Mouse (Mus musculus): ENCODE results near the gene Insc. TPM values are rescaled to one million over a fixed set of nuclear protein-coding genes. Genes with fewer than 3 reads are reported as not detected.

The Insc gene
- polyA plus RNA-seq, 1 experiment from 2014 or later: 13.7 TPM

GRCm38 (mm10) chr7:114738166-114738565 is 5.3 kb upstream of the Insc start:
- Histone ChIP-seq H3K4me2 (replicated peaks) (no peak overlapping the region), H3K27me3 (replicated peaks) (no peaks in the 10 kb centered on the region), H3K36me3 (no peaks in the 10 kb centered on the region), H3K4me1 (no peaks in the 10 kb centered on the region), H3K9ac (no peak overlapping the region), H3K27ac (no peak overlapping the region), H3K4me3 (no peak overlapping the region), H3K9me3 (no peaks in the 10 kb centered on the region)
- ATAC-seq (ENCODE audit: low FRiP score, low read depth): no peak

GRCm38 (mm10) chr7:114740360-114741165 is 2.9 kb upstream of the Insc start:
- no peaks in the 10 kb centered on the region for H3K36me3 ChIP-seq
- H3K9me3 ChIP-seq: no peaks in the 10 kb centered on the region
- H3K4me3 ChIP-seq: no peak overlapping the region
- no peaks in the 10 kb centered on the region; the same call in 1 of the 2 replicates for H3K27me3 ChIP-seq (replicated peaks)
- 51% methylated on average over 6 of the region's 6 CpGs for WGBS
- H3K4me1 ChIP-seq: peaks cover 1% of the 10 kb centered on the region
- ATAC-seq (ENCODE audit: low FRiP score, low read depth): no peak
- no peak overlapping the region for H3K27ac ChIP-seq
- no peak overlapping the region for H3K4me2 ChIP-seq (replicated peaks)
- no peak overlapping the region for H3K9ac ChIP-seq

GRCm38 (mm10) chr7:114744639-114745245 is 1.2 kb downstream of the Insc start:
- Histone ChIP-seq H3K4me2 (replicated peaks) (peak overlapping the region; percentile 77), H3K36me3 (no peaks in the 10 kb centered on the region), H3K4me1 (peaks cover 5% of the 10 kb centered on the region), H3K9me3 (no peaks in the 10 kb centered on the region), H3K27me3 (replicated peaks) (no peaks in the 10 kb centered on the region; the same call in 1 of the 2 replicates), H3K4me3 (no peak overlapping the region), H3K27ac (no peak overlapping the region), H3K9ac (no peak overlapping the region)
- no peak for ATAC-seq (ENCODE audit: low FRiP score, low read depth)
- 68% methylated on average over 3 of the region's 3 CpGs for WGBS

GRCm38 (mm10) chr7:114745481-114746271 is 2.2 kb downstream of the Insc start:
- Histone ChIP-seq H3K27ac (no peak overlapping the region), H3K4me2 (replicated peaks) (peak overlapping the region; percentile 77), H3K9me3 (no peaks in the 10 kb centered on the region), H3K9ac (peak overlapping the region; percentile 52; the same call in 1 of the 2 replicates), H3K4me1 (peaks cover 5% of the 10 kb centered on the region), H3K4me3 (peak overlapping the region; percentile 39), H3K27me3 (replicated peaks) (no peaks in the 10 kb centered on the region; the same call in 1 of the 2 replicates), H3K36me3 (no peaks in the 10 kb centered on the region)
- ATAC-seq (ENCODE audit: low FRiP score, low read depth): 0 out of 2 replicates have a peak, but pooled peaks have one; percentile 41
- WGBS: 4% methylated on average over 34 of the region's 34 CpGs

- no peak for ATAC-seq (ENCODE audit: low FRiP score, low read depth)
- Histone ChIP-seq H3K9ac (no peak overlapping the region), H3K27me3 (replicated peaks) (no peaks in the 10 kb centered on the region; the same call in 1 of the 2 replicates), H3K4me1 (peaks cover 5% of the 10 kb centered on the region), H3K4me2 (replicated peaks) (no peak overlapping the region), H3K27ac (no peak overlapping the region), H3K4me3 (no peak overlapping the region), H3K9me3 (no peaks in the 10 kb centered on the region), H3K36me3 (no peaks in the 10 kb centered on the region)
- 63% methylated on average over 3 of the region's 3 CpGs for WGBS
These were observed 4.1 kb downstream of the Insc start for GRCm38 (mm10) chr7:114747596-114747995.

- Histone ChIP-seq H3K4me3 (no peak overlapping the region), H3K9ac (no peak overlapping the region), H3K27me3 (replicated peaks) (no peaks in the 10 kb centered on the region; the same call in 1 of the 2 replicates), H3K27ac (no peak overlapping the region), H3K9me3 (no peaks in the 10 kb centered on the region), H3K36me3 (no peaks in the 10 kb centered on the region), H3K4me1 (peaks cover 5% of the 10 kb centered on the region), H3K4me2 (replicated peaks) (no peak overlapping the region)
- no peak for ATAC-seq (ENCODE audit: low FRiP score, low read depth)
- WGBS: 69% methylated on average over 4 of the region's 4 CpGs
These were observed 4.7 kb downstream of the Insc start for GRCm38 (mm10) chr7:114748239-114748638.

GRCm38 (mm10) chr7:114753471-114753870 is 10.0 kb downstream of the Insc start:
- no peak overlapping the region for H3K9ac ChIP-seq
- no peaks in the 10 kb centered on the region for H3K36me3 ChIP-seq
- no peaks in the 10 kb centered on the region for H3K9me3 ChIP-seq
- no peaks in the 10 kb centered on the region for H3K27me3 ChIP-seq (replicated peaks)
- no peak for ATAC-seq (ENCODE audit: low FRiP score, low read depth)
- no peak overlapping the region for H3K27ac ChIP-seq
- 0 out of 2 replicates have a peak, but pooled peaks cover 5% of the 10 kb centered on the region for H3K4me1 ChIP-seq
- no peak overlapping the region for H3K4me3 ChIP-seq
- no peak overlapping the region for H3K4me2 ChIP-seq (replicated peaks)
- 56% methylated on average over 2 of the region's 2 CpGs for WGBS

GRCm38 (mm10) chr7:114754196-114754595 is 10.7 kb downstream of the Insc start:
- no peak overlapping the region for H3K4me3 ChIP-seq
- WGBS: 51% methylated on average over 1 of the region's 1 CpGs
- no peak for ATAC-seq (ENCODE audit: low FRiP score, low read depth)
- H3K9ac ChIP-seq: no peak overlapping the region
- H3K4me1 ChIP-seq: 0 out of 2 replicates have a peak, but pooled peaks cover 5% of the 10 kb centered on the region
- H3K27ac ChIP-seq: no peak overlapping the region
- H3K27me3 ChIP-seq (replicated peaks): no peaks in the 10 kb centered on the region
- H3K36me3 ChIP-seq: no peaks in the 10 kb centered on the region
- H3K4me2 ChIP-seq (replicated peaks): no peak overlapping the region
- H3K9me3 ChIP-seq: no peaks in the 10 kb centered on the region

GRCm38 (mm10) chr7:114754626-114755025 is 11.1 kb downstream of the Insc start:
- Histone ChIP-seq H3K4me2 (replicated peaks) (no peak overlapping the region), H3K9me3 (no peaks in the 10 kb centered on the region), H3K4me3 (no peak overlapping the region), H3K27ac (no peak overlapping the region), H3K27me3 (replicated peaks) (no peaks in the 10 kb centered on the region), H3K9ac (no peak overlapping the region), H3K4me1 (0 out of 2 replicates have a peak, but pooled peaks cover 5% of the 10 kb centered on the region), H3K36me3 (no peaks in the 10 kb centered on the region)
- WGBS: 82% methylated on average over 8 of the region's 8 CpGs
- no peak for ATAC-seq (ENCODE audit: low FRiP score, low read depth)

- H3K4me3 ChIP-seq: no peak overlapping the region
- no peaks in the 10 kb centered on the region for H3K36me3 ChIP-seq
- no peaks in the 10 kb centered on the region for H3K9me3 ChIP-seq
- H3K4me2 ChIP-seq (replicated peaks): no peak overlapping the region
- no peaks in the 10 kb centered on the region for H3K27me3 ChIP-seq (replicated peaks)
- WGBS: 64% methylated on average over 2 of the region's 2 CpGs
- H3K9ac ChIP-seq: no peak overlapping the region
- H3K4me1 ChIP-seq: no peaks in the 10 kb centered on the region; the same call in 1 of the 2 replicates
- no peak overlapping the region for H3K27ac ChIP-seq
- ATAC-seq (ENCODE audit: low FRiP score, low read depth): no peak
These were observed 19.2 kb downstream of the Insc start for GRCm38 (mm10) chr7:114762660-114763059.

GRCm38 (mm10) chr7:114765273-114765672 is 21.8 kb downstream of the Insc start:
- no peak overlapping the region for H3K4me3 ChIP-seq
- H3K4me2 ChIP-seq (replicated peaks): no peak overlapping the region
- H3K36me3 ChIP-seq: no peaks in the 10 kb centered on the region
- no peaks in the 10 kb centered on the region for H3K27me3 ChIP-seq (replicated peaks)
- H3K9me3 ChIP-seq: no peaks in the 10 kb centered on the region
- H3K9ac ChIP-seq: no peak overlapping the region
- ATAC-seq (ENCODE audit: low FRiP score, low read depth): no peak
- no peak overlapping the region for H3K27ac ChIP-seq
- 75% methylated on average over 3 of the region's 3 CpGs for WGBS
- H3K4me1 ChIP-seq: no peaks in the 10 kb centered on the region; the same call in 1 of the 2 replicates

GRCm38 (mm10) chr7:114766523-114766922 is 23.0 kb downstream of the Insc start:
- no peaks in the 10 kb centered on the region for H3K36me3 ChIP-seq
- no peaks in the 10 kb centered on the region for H3K9me3 ChIP-seq
- H3K27me3 ChIP-seq (replicated peaks): no peaks in the 10 kb centered on the region
- H3K27ac ChIP-seq: no peak overlapping the region
- no peak overlapping the region for H3K4me3 ChIP-seq
- no peak overlapping the region for H3K9ac ChIP-seq
- no peak overlapping the region for H3K4me2 ChIP-seq (replicated peaks)
- 91% methylated on average over 3 of the region's 3 CpGs for WGBS
- no peak for ATAC-seq (ENCODE audit: low FRiP score, low read depth)
- H3K4me1 ChIP-seq: no peaks in the 10 kb centered on the region; the same call in 1 of the 2 replicates

Measured in neural tube, embryonic 12.5 days (tissue).